Mouse (Mus musculus): ENCODE measurements around the gene Defb30. TPM values are rescaled to one million over a fixed set of nuclear protein-coding genes. Genes with fewer than 3 reads are reported as not detected.

Gene Defb30
- total and polyA plus RNA-seq, 3 experiments = not detected

GRCm38 (mm10) chr14:63050769-63051168 is 1.0 kb upstream of the Defb30 start:
- in situ Hi-C loops (cut with MboI; ENCODE audit: low pct_ligation_motif_present, low pct_unique_long_range_greater_than_20kb, low sequenced_read_pairs) = no loop called here

GRCm38 (mm10) chr14:63046691-63047090 is 3.1 kb downstream of the Defb30 start, which contains the start of gene Defb42:
Defb42 (plus strand) TSS chr14:63046991.
- DNase-seq (ENCODE audit: extremely low read depth) = no peak
- dilution Hi-C loops (cut with MboI; ENCODE audit: extremely low pct_ligation_motif_present, extremely low pct_unique_long_range_greater_than_20kb, low sequenced_read_pairs) = no loop called here
- no peak within 1 kb of the TSS for H3K4me3 ChIP-seq (replicated peaks in 1 of 3; ENCODE audit: low read depth in 2 of 3, low read length in 2 of 3, poor library complexity in 1 of 3)
- no peak within 1 kb of the TSS for H3K27ac ChIP-seq (ENCODE audit: insufficient read depth, low read depth)
- no peaks in the 10 kb centered on the region for H3K27me3 ChIP-seq (replicated peaks)
- TF ChIP-seq HCFC1 (IDR thresholded peaks at IDR 0.05; ENCODE audit: low read depth, low read length) (no peak), MAFK (IDR thresholded peaks at IDR 0.05; ENCODE audit: insufficient replicate concordance, low read length) (no peak), SMC3 (IDR thresholded peaks at IDR 0.05; ENCODE audit: low read depth, low read length) (no peak), NELFE (IDR thresholded peaks at IDR 0.05; ENCODE audit: low read depth, low read length) (no peak), TCF12 (IDR thresholded peaks at IDR 0.05; ENCODE audit: low read depth, low read length) (no peak), E2F4 (IDR thresholded peaks at IDR 0.05; ENCODE audit: insufficient replicate concordance, low read depth, low read length) (no peak), ZMIZ1 (IDR thresholded peaks at IDR 0.05; ENCODE audit: low read depth, low read length) (no peak), ZKSCAN1 (IDR thresholded peaks at IDR 0.05; ENCODE audit: borderline replicate concordance, low read depth, low read length) (no peak), JUN (IDR thresholded peaks at IDR 0.05; ENCODE audit: insufficient read depth, low read depth, low read length) (no peak), GABPA (IDR thresholded peaks at IDR 0.05; ENCODE audit: insufficient replicate concordance, low read depth, low read length) (no peak)
- no peak within 1 kb of the TSS for H3K4me2 ChIP-seq (ENCODE audit: insufficient read depth, low read depth, poor library complexity, severe bottlenecking)
- H3K36me3 ChIP-seq (replicated peaks in 1 of 2; ENCODE audit: control insufficient read depth in 1 of 2, insufficient read depth in 1 of 2, low read length in 1 of 2) = no peaks in the 10 kb centered on the region
- H3K79me2 ChIP-seq (replicated peaks; ENCODE audit: control insufficient read depth, extremely low read depth, insufficient read depth, poor library complexity, severe bottlenecking) = no peaks in the 10 kb centered on the region
- H3K9ac ChIP-seq (ENCODE audit: insufficient read depth, low read depth) = no peak within 1 kb of the TSS
- H3K4me1 ChIP-seq (ENCODE audit: control insufficient read depth in 1 of 2, insufficient read depth in 2 of 2) = peaks cover 2 to 22% of the 10 kb centered on the region in 2 experiments; a peak in 3 of 4 replicates
- in situ Hi-C loops (cut with MboI; ENCODE audit: low pct_ligation_motif_present, low pct_unique_long_range_greater_than_20kb, low sequenced_read_pairs) = no loop called here
- no peaks in the 10 kb centered on the region for H3K9me3 ChIP-seq (replicated peaks; ENCODE audit: low read length)

More at GRCm38 (mm10) chr14:63050769-63051168, 1.0 kb upstream of the Defb30 start:
- H3K79me2 ChIP-seq (replicated peaks; ENCODE audit: control insufficient read depth, extremely low read depth, insufficient read depth, poor library complexity, severe bottlenecking) = no peaks in the 10 kb centered on the region
- peaks cover 2 to 26% of the 10 kb centered on the region in 2 experiments; a peak in 3 of 4 replicates for H3K4me1 ChIP-seq (ENCODE audit: control insufficient read depth in 1 of 2, insufficient read depth in 2 of 2)
- H3K27ac ChIP-seq (ENCODE audit: insufficient read depth, low read depth) = no peak overlapping the region
- H3K4me3 ChIP-seq (replicated peaks in 1 of 3; ENCODE audit: low read depth in 2 of 3, low read length in 2 of 3, poor library complexity in 1 of 3) = no peak overlapping the region
- no peaks in the 10 kb centered on the region for H3K9me3 ChIP-seq (replicated peaks; ENCODE audit: low read length)
- no peaks in the 10 kb centered on the region for H3K27me3 ChIP-seq (replicated peaks)
- TF ChIP-seq RCOR1 (conservative IDR thresholded peaks at IDR 0.05; ENCODE audit: low read depth, low read length) (no peak), TCF12 (IDR thresholded peaks at IDR 0.05; ENCODE audit: low read depth, low read length) (peak; percentile 26; the same call in 1 of the 2 replicates), CHD1 (IDR thresholded peaks at IDR 0.05; ENCODE audit: low read depth, low read length) (no peak), KAT2A (IDR thresholded peaks at IDR 0.05; ENCODE audit: insufficient replicate concordance, low read length) (0 out of 2 replicates have a peak, but pooled peaks have one; percentile 26), USF1 (IDR thresholded peaks at IDR 0.05; ENCODE audit: low read depth, low read length) (no peak), RAD21 (IDR thresholded peaks at IDR 0.05; ENCODE audit: low read depth, low read length) (peak; percentile 41), POLR2AphosphoS2 (IDR thresholded peaks at IDR 0.05; ENCODE audit: low read depth, low read length) (no peak), CTCF (conservative IDR thresholded peaks at IDR 0.05 in 1 of 2, IDR thresholded peaks at IDR 0.05 in 1 of 2; ENCODE audit: low read depth in 2 of 2, low read length in 2 of 2) (peak; percentile 76 to 85), SMC3 (IDR thresholded peaks at IDR 0.05; ENCODE audit: low read depth, low read length) (peak; percentile 60), ZNF384 (IDR thresholded peaks at IDR 0.05; ENCODE audit: low read depth, low read length) (peak; percentile 18; the same call in 1 of the 2 replicates), ELF1 (IDR thresholded peaks at IDR 0.05; ENCODE audit: low read depth, low read length) (0 out of 2 replicates have a peak, but pooled peaks have one; percentile 27)
- no peak overlapping the region for H3K4me2 ChIP-seq (ENCODE audit: insufficient read depth, low read depth, poor library complexity, severe bottlenecking)
- H3K9ac ChIP-seq (ENCODE audit: insufficient read depth, low read depth) = no peak overlapping the region
- dilution Hi-C loops (cut with MboI; ENCODE audit: extremely low pct_ligation_motif_present, extremely low pct_unique_long_range_greater_than_20kb, low sequenced_read_pairs) = no loop called here
- DNase-seq (ENCODE audit: extremely low read depth) = peak; percentile 74
- H3K36me3 ChIP-seq (replicated peaks in 1 of 2; ENCODE audit: control insufficient read depth in 1 of 2, insufficient read depth in 1 of 2, low read length in 1 of 2) = no peaks in the 10 kb centered on the region

Data from CH12.LX (cell line).